Mouse (Mus musculus): Measurements from ENCODE around the gene Dbn1. TPM values are rescaled to one million over a fixed set of nuclear protein-coding genes. Genes with fewer than 3 reads are reported as not detected.

The Dbn1 gene
- 8.4 and 9.3 TPM in 2 replicates for polyA plus RNA-seq (2015; fragmentation: Nextera tagmentation; extraction: Ambion mirVana)

GRCm38 (mm10) chr13:55487578-55488498 is at the start of gene Dbn1:
Gene Dbn1 (minus strand): TSS chr13:55488111.
- no peak for DNase-seq (ENCODE audit: low spot score)

- DNase-seq (ENCODE audit: low spot score) = peak; percentile 99
Measured at GRCm38 (mm10) chr13:55536194-55537175, 48.6 kb upstream of the Dbn1 start, which contains the start of gene Ddx41. Gene Ddx41 (minus strand): TSS chr13:55536658.

- no peak for DNase-seq (ENCODE audit: low spot score)
Measured at GRCm38 (mm10) chr13:55535796-55536193, 47.9 kb upstream of the Dbn1 start.

- no peak for DNase-seq (ENCODE audit: low spot score)
Measured at GRCm38 (mm10) chr13:55535191-55535590, 47.3 kb upstream of the Dbn1 start.

GRCm38 (mm10) chr13:55529198-55529915 is 41.4 kb upstream of the Dbn1 start, which contains the start of gene Dok3:
Gene Dok3 (minus strand): TSS chr13:55529296.
- DNase-seq (ENCODE audit: low spot score) = no peak

GRCm38 (mm10) chr13:55527834-55528772 is 40.2 kb upstream of the Dbn1 start:
- no peak for DNase-seq (ENCODE audit: low spot score)

- DNase-seq (ENCODE audit: low spot score) = no peak
Measured at GRCm38 (mm10) chr13:55527212-55527611, 39.3 kb upstream of the Dbn1 start.

- no peak for DNase-seq (ENCODE audit: low spot score)
Measured at GRCm38 (mm10) chr13:55525733-55526553, 38.0 kb upstream of the Dbn1 start.

- DNase-seq (ENCODE audit: low spot score) = no peak
Measured at GRCm38 (mm10) chr13:55523951-55524600, 36.2 kb upstream of the Dbn1 start.

GRCm38 (mm10) chr13:55523278-55523677 is 35.4 kb upstream of the Dbn1 start:
- no peak for DNase-seq (ENCODE audit: low spot score)

GRCm38 (mm10) chr13:55522730-55523129 is 34.8 kb upstream of the Dbn1 start:
- no peak for DNase-seq (ENCODE audit: low spot score)

- DNase-seq (ENCODE audit: low spot score) = no peak
Measured at GRCm38 (mm10) chr13:55519606-55520005, 31.7 kb upstream of the Dbn1 start.

- peak; percentile 82 for DNase-seq (ENCODE audit: low spot score)
Measured at GRCm38 (mm10) chr13:55516955-55517354, 29.0 kb upstream of the Dbn1 start.

GRCm38 (mm10) chr13:55513828-55514227 is 25.9 kb upstream of the Dbn1 start:
- DNase-seq (ENCODE audit: low spot score) = no peak

GRCm38 (mm10) chr13:55513111-55513748 is 25.3 kb upstream of the Dbn1 start, which contains the start of gene Pdlim7:
Gene Pdlim7 (minus strand): TSS chr13:55513676.
- peak; percentile 85 for DNase-seq (ENCODE audit: low spot score)

GRCm38 (mm10) chr13:55512379-55513031 is 24.6 kb upstream of the Dbn1 start:
- DNase-seq (ENCODE audit: low spot score) = peak; percentile 26

- no peak for DNase-seq (ENCODE audit: low spot score)
Measured at GRCm38 (mm10) chr13:55511492-55511861, 23.6 kb upstream of the Dbn1 start.
